ENCODE assay signal across 8 mouse cellular contexts in the genomic region with DNA sequence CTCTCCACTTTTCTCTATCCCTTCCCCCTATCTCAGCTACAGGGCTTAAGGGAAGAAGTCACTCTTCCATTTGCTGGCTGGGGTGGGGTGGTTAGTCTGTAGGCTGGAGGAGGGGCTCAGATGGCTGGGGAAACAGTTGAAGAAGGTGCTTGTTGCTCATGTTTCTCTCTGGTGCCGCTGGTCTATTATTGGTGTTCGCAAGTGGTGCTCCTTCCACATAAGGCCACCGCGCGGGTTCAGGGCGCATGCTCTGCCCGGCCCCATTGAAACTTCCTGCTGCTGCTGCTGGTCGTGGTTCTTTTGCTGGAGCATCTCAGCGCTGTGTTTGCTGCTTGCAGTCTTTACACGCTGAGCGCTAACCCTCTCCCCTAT. TPM values are rescaled to one million over a fixed set of nuclear protein-coding genes. Genes with fewer than 3 reads are reported as not detected.
DNase-seq lines count a peak whose midpoint lies in the region; ATAC-seq and TF ChIP-seq lines count a peak whose summit lies in the region.

No protein-coding gene starts in this region.

- peaks cover 0 to 10% of the 10 kb centered on the region in 2 experiments; a peak in 2 of 4 replicates for H3K36me3 ChIP-seq in MEL (ENCODE audit: control insufficient read depth in 1 of 2, insufficient read depth in 2 of 2, low read length in 2 of 2)
- peaks cover 3% of the 10 kb centered on the region; the same call in 1 of the 2 replicates for H3K36me3 ChIP-seq in forebrain, embryonic 16.5 days (ENCODE audit: control insufficient read depth, insufficient read depth)
- H3K36me3 ChIP-seq in lung, embryonic 14.5 days (ENCODE audit: insufficient read depth) = no peaks in the 10 kb centered on the region

- no peaks in the 10 kb centered on the region for H3K9me3 ChIP-seq in MEL (replicated peaks; ENCODE audit: insufficient read depth, low read length)
- H3K9me3 ChIP-seq in forebrain, embryonic 16.5 days (ENCODE audit: control insufficient read depth, low read length) = no peaks in the 10 kb centered on the region
- no peaks in the 10 kb centered on the region for H3K9me3 ChIP-seq in lung, embryonic 14.5 days (ENCODE audit: low read depth, low read length)

- ATAC-seq in forebrain, embryonic 16.5 days = peak; percentile 36
- peak; percentile 52 for ATAC-seq in lung, embryonic 14.5 days (ENCODE audit: insufficient read depth)

- no peak for TF ChIP-seq RAD21 in MEL (IDR thresholded peaks at IDR 0.05; ENCODE audit: low read depth, low read length)

- intact Hi-C loops in heart, postnatal 36 days (cut with DNase I) = loop anchor here (5.0 kb wide), 1 partner anchor 71 kb away; no protein-coding TSS in a partner anchor

- no peak for TF ChIP-seq CTCF in MEL (IDR thresholded peaks at IDR 0.05 in 2 of 3, conservative IDR thresholded peaks at IDR 0.05 in 1 of 3; ENCODE audit: control insufficient read depth in 1 of 3, insufficient read depth in 1 of 3, low read depth in 2 of 3, low read length in 3 of 3, poor library complexity in 1 of 3, severe bottlenecking in 1 of 3)
- TF ChIP-seq CTCF in layer of hippocampus, adult 2 months (conservative IDR thresholded peaks at IDR 0.05) = peak; percentile 59
- peak; percentile 29; the same call in 1 of the 2 replicates for TF ChIP-seq CTCF in lung, embryonic 14.5 days (IDR thresholded peaks at IDR 0.05; ENCODE audit: low read depth)

- H3K4me1 ChIP-seq in MEL (ENCODE audit: control insufficient read depth in 1 of 2, insufficient read depth in 2 of 2, low read length in 2 of 2) = peaks cover 3 to 5% of the 10 kb centered on the region in 2 experiments; a peak in 3 of 4 replicates
- peaks cover 15% of the 10 kb centered on the region for H3K4me1 ChIP-seq in forebrain, embryonic 16.5 days (replicated peaks; ENCODE audit: control insufficient read depth, insufficient read depth, low read length)
- peaks cover 5% of the 10 kb centered on the region; the same call in 1 of the 2 replicates for H3K4me1 ChIP-seq in lung, embryonic 14.5 days (ENCODE audit: insufficient read depth)

- no peaks in the 10 kb centered on the region for H3K27me3 ChIP-seq in MEL (ENCODE audit: control insufficient read depth in 1 of 2, insufficient read depth in 2 of 2, low read length in 2 of 2)
- no peaks in the 10 kb centered on the region for H3K27me3 ChIP-seq in forebrain, embryonic 16.5 days (replicated peaks; ENCODE audit: control insufficient read depth, insufficient read depth, low read length)
- H3K27me3 ChIP-seq in lung, embryonic 14.5 days (ENCODE audit: insufficient read depth, low read length) = no peaks in the 10 kb centered on the region

- under 1% methylated on average over 11 of the region's 11 CpGs for WGBS in forebrain, embryonic 16.5 days
- under 1% methylated on average over 11 of the region's 11 CpGs for WGBS in lung, embryonic 14.5 days

- peak; percentile 59 to 79; a peak in 3 of 4 replicates for TF ChIP-seq POLR2A in MEL (IDR thresholded peaks at IDR 0.05; ENCODE audit: control insufficient read depth in 1 of 2, insufficient read depth in 1 of 2, low read depth in 1 of 2, low read length in 2 of 2, poor library complexity in 1 of 2)

- peak; percentile 96 for DNase-seq in MEL (ENCODE audit: low read depth, low spot score)
- DNase-seq in cerebellum, adult 11 months = peak; percentile 75
- DNase-seq in heart, postnatal 36 days = peak; percentile 78 to 81
- peak; percentile 78 to 89 for DNase-seq in layer of hippocampus, adult 2 months (ENCODE audit: low spot score in 2 of 2)
- DNase-seq in lung, embryonic 14.5 days = peak; percentile 91
- peak; percentile 49 for DNase-seq in ovary, postnatal 10 days (ENCODE audit: low spot score)
- DNase-seq in thymus, postnatal 10 days (ENCODE audit: low spot score in 2 of 2) = peak; percentile 80 to 82

- H3K27ac ChIP-seq in MEL (ENCODE audit: control insufficient read depth, low read depth, low read length) = peak overlapping the region; percentile 68
- peak overlapping the region; percentile 99 for H3K27ac ChIP-seq in forebrain, embryonic 16.5 days (ENCODE audit: low read length)
- peak overlapping the region; percentile 100 for H3K27ac ChIP-seq in layer of hippocampus, adult 2 months
- H3K27ac ChIP-seq in lung, embryonic 14.5 days (ENCODE audit: low read depth) = peak overlapping the region; percentile 99

- peak overlapping the region; percentile 99 for H3K9ac ChIP-seq in MEL (ENCODE audit: control insufficient read depth, low read depth, low read length, poor library complexity, severe bottlenecking)
- H3K9ac ChIP-seq in forebrain, embryonic 16.5 days (replicated peaks; ENCODE audit: low read depth, low read length) = peak overlapping the region; percentile 100
- H3K9ac ChIP-seq in lung, embryonic 14.5 days = peak overlapping the region; percentile 100

- TF ChIP-seq EP300 in MEL (IDR thresholded peaks at IDR 0.05; ENCODE audit: low read depth in 1 of 2, low read length in 2 of 2) = no peak

- H3K4me3 ChIP-seq in MEL (ENCODE audit: control insufficient read depth in 1 of 2, insufficient read depth in 1 of 2, low read depth in 2 of 2, low read length in 2 of 2) = peak overlapping the region; percentile 86 to 98
- peak overlapping the region; percentile 94 for H3K4me3 ChIP-seq in forebrain, embryonic 16.5 days (replicated peaks; ENCODE audit: low read length)
- H3K4me3 ChIP-seq in layer of hippocampus, adult 2 months = peak overlapping the region; percentile 98
- peak overlapping the region; percentile 99 for H3K4me3 ChIP-seq in lung, embryonic 14.5 days (ENCODE audit: low read depth, low read length)

- peaks cover 40% of the 10 kb centered on the region for H3K79me2 ChIP-seq in MEL (ENCODE audit: control insufficient read depth, insufficient read depth, low read length, poor library complexity)

- peak overlapping the region; percentile 81 for H3K4me2 ChIP-seq in forebrain, embryonic 16.5 days (ENCODE audit: low read length)
- H3K4me2 ChIP-seq in lung, embryonic 14.5 days = peak overlapping the region; percentile 81

TF ChIP-seq in MEL, 35 proteins besides CTCF, POLR2A, EP300 and RAD21 (continues in another document):
- no peak for TF ChIP-seq JUND (IDR thresholded peaks at IDR 0.05; ENCODE audit: low read depth, low read length)
- TF ChIP-seq ETS1 (IDR thresholded peaks at IDR 0.05; ENCODE audit: low read depth, low read length) = no peak; the same call in 1 of the 2 replicates
- no peak for TF ChIP-seq ZC3H11A (IDR thresholded peaks at IDR 0.05; ENCODE audit: low read depth, low read length)
- no peak for TF ChIP-seq USF1 (IDR thresholded peaks at IDR 0.05; ENCODE audit: low read depth, low read length)
- TF ChIP-seq TAL1 (IDR thresholded peaks at IDR 0.05; ENCODE audit: low read length) = no peak
- no peak for TF ChIP-seq MEF2A (IDR thresholded peaks at IDR 0.05; ENCODE audit: extremely low read depth, insufficient replicate concordance, low read depth, low read length, poor library complexity, severe bottlenecking)
- TF ChIP-seq ZMIZ1 (IDR thresholded peaks at IDR 0.05; ENCODE audit: low read depth, low read length) = peak; percentile 71; the same call in 1 of the 2 replicates
- TF ChIP-seq HCFC1 (IDR thresholded peaks at IDR 0.05; ENCODE audit: low read depth, low read length) = peak; percentile 71
- TF ChIP-seq ZKSCAN1 (IDR thresholded peaks at IDR 0.05; ENCODE audit: low read depth, low read length) = no peak
- TF ChIP-seq NRF1 (IDR thresholded peaks at IDR 0.05; ENCODE audit: insufficient read depth, low read depth, low read length, poor library complexity, severe bottlenecking) = peak; percentile 94
- peak; percentile 65 for TF ChIP-seq POLR2AphosphoS2 (IDR thresholded peaks at IDR 0.05; ENCODE audit: low read length)
- peak; percentile 57; the same call in 1 of the 2 replicates for TF ChIP-seq MAZ (IDR thresholded peaks at IDR 0.05; ENCODE audit: low read depth, low read length)
- TF ChIP-seq E2F4 (IDR thresholded peaks at IDR 0.05; ENCODE audit: borderline replicate concordance, low read depth, low read length) = no peak
- TF ChIP-seq CHD2 (IDR thresholded peaks at IDR 0.05; ENCODE audit: low read length) = peak; percentile 58
- TF ChIP-seq MYB (IDR thresholded peaks at IDR 0.05; ENCODE audit: low read depth, low read length) = no peak
- TF ChIP-seq RCOR1 (IDR thresholded peaks at IDR 0.05; ENCODE audit: low read depth, low read length) = no peak
- TF ChIP-seq SMC3 (IDR thresholded peaks at IDR 0.05; ENCODE audit: low read depth, low read length) = no peak
- TF ChIP-seq MYC (IDR thresholded peaks at IDR 0.05; ENCODE audit: low read depth, low read length) = peak; percentile 68
- TF ChIP-seq MAFK (IDR thresholded peaks at IDR 0.05; ENCODE audit: borderline replicate concordance, low read depth, low read length) = no peak
- peak; percentile 67 for TF ChIP-seq TCF12 (IDR thresholded peaks at IDR 0.05; ENCODE audit: low read depth, low read length)
- no peak for TF ChIP-seq ZNF384 (IDR thresholded peaks at IDR 0.05; ENCODE audit: low read depth, low read length)
- TF ChIP-seq USF2 (IDR thresholded peaks at IDR 0.05; ENCODE audit: borderline replicate concordance in 1 of 2, insufficient read depth in 1 of 2, low read depth in 1 of 2, low read length in 2 of 2) = no peak
- TF ChIP-seq GATA1 (IDR thresholded peaks at IDR 0.05; ENCODE audit: low read depth, low read length) = no peak
- no peak for TF ChIP-seq GABPA (IDR thresholded peaks at IDR 0.05; ENCODE audit: low read depth, low read length)
- peak; percentile 58; the same call in 1 of the 2 replicates for TF ChIP-seq NELFE (IDR thresholded peaks at IDR 0.05; ENCODE audit: low read depth, low read length)
- TF ChIP-seq SIN3A (IDR thresholded peaks at IDR 0.05; ENCODE audit: low read length) = peak; percentile 93

RNA-seq across cellular contexts. Expression of gene Rsf1, which starts 1.1 kb away (rescaled TPM):
- total RNA-seq in MEL (2012; rRNA removed) = 11.4 and 12.7 TPM in 2 replicates
- polyA plus RNA-seq in MEL (2012; ENCODE audit: insufficient read depth in 1 of 2, insufficient read length in 2 of 2, low read depth in 1 of 2, low replicate concordance in 2 of 2, missing spikeins in 1 of 2) = 10 to 100 TPM in 1 of 2 experiments, not detected in 1; 17.4 TPM
- polyA plus RNA-seq in forebrain, embryonic 16.5 days (2015; fragmentation: Nextera tagmentation; extraction: Ambion mirVana) = 34.7 and 36.3 TPM in 2 replicates
- total RNA-seq in heart, postnatal 36 days (2021) = 10 to 100 TPM; 15.0 to 17.2 TPM
- total RNA-seq in layer of hippocampus, adult 2 months (2021) = 10 to 100 TPM; 46.0 to 50.3 TPM
- 19.4 and 22.1 TPM in 2 replicates for polyA plus RNA-seq in lung, embryonic 14.5 days (2014; fragmentation: Nextera tagmentation; extraction: Ambion mirVana)

RNA-seq across cellular contexts. Expression of gene Aamdc, which starts 1.5 kb away (rescaled TPM):
- total RNA-seq in MEL (2012; rRNA removed) = 12.4 and 20.2 TPM in 2 replicates
- polyA plus RNA-seq in MEL (2012; ENCODE audit: insufficient read depth in 1 of 2, insufficient read length in 2 of 2, low read depth in 1 of 2, low replicate concordance in 2 of 2, missing spikeins in 1 of 2) = 10 to 100 TPM in 1 of 2 experiments, not detected in 1; 16.6 TPM
- polyA plus RNA-seq in forebrain, embryonic 16.5 days (2015; fragmentation: Nextera tagmentation; extraction: Ambion mirVana) = 50.4 and 50.9 TPM in 2 replicates
- total RNA-seq in heart, postnatal 36 days (2021) = 10 to 100 TPM; 62.7 to 64.2 TPM
- 10 to 100 TPM; 46.5 to 50.2 TPM for total RNA-seq in layer of hippocampus, adult 2 months (2021)
- 47.2 and 47.9 TPM in 2 replicates for polyA plus RNA-seq in lung, embryonic 14.5 days (2014; fragmentation: Nextera tagmentation; extraction: Ambion mirVana)

Comparison
In these comparisons a context has a peak if more than half of its experiments do, and no peak if none do; other contexts are left out.
1. Peak in every context shown above with its lines: DNase-seq, ATAC-seq, H3K4me3 ChIP-seq and H3K27ac ChIP-seq.
2. CTCF ChIP-seq: peak in layer of hippocampus, adult 2 months (single experiment) and lung, embryonic 14.5 days (single experiment); none in MEL (0 of 3).